Mouse (Mus musculus) frontal cortex, postnatal 14 days (tissue): ENCODE results near the gene Chsy1.
"Not testable (repeated sequence)": the region's sequence is repeated elsewhere in the genome, so short reads cannot be mapped to it uniquely, and the experiment has no call there.

Experiments
- DNase-seq, 2 experiments: peaks; one replicate each; pipeline ENCODE4 v3.0.0; 2022; ENCODE audit warnings: low spot score in 2 of 2

Gene Chsy1

GRCm38 (mm10) chr7:66176929-66177328 lies 67.6 kb downstream of the Chsy1 start:
- no peak for DNase-seq

- no peak for DNase-seq
These were observed 68.8 kb downstream of the Chsy1 start for GRCm38 (mm10) chr7:66178101-66178500.

- DNase-seq: peak; percentile 27 to 62
These were observed 69.8 kb downstream of the Chsy1 start for GRCm38 (mm10) chr7:66179120-66179581.

- DNase-seq: no peak
These were observed 70.4 kb downstream of the Chsy1 start for GRCm38 (mm10) chr7:66179711-66180110.

- DNase-seq: no peak
These were observed 70.9 kb downstream of the Chsy1 start for GRCm38 (mm10) chr7:66180260-66180659.

- DNase-seq: no peak
These were observed 71.5 kb downstream of the Chsy1 start for GRCm38 (mm10) chr7:66180711-66181365.

- no peak for DNase-seq
These were observed 72.9 kb downstream of the Chsy1 start for GRCm38 (mm10) chr7:66182075-66182715.

GRCm38 (mm10) chr7:66183404-66183803 lies 74.1 kb downstream of the Chsy1 start:
- no peak for DNase-seq

GRCm38 (mm10) chr7:66184026-66184425 lies 74.7 kb downstream of the Chsy1 start:
- DNase-seq: no peak

- no peak for DNase-seq
These were observed 76.1 kb downstream of the Chsy1 start for GRCm38 (mm10) chr7:66185370-66185769.

GRCm38 (mm10) chr7:66187581-66188231 lies 78.4 kb downstream of the Chsy1 start:
- DNase-seq: no peak

GRCm38 (mm10) chr7:66190385-66190784 lies 81.1 kb downstream of the Chsy1 start:
- DNase-seq: not testable (repeated sequence)

GRCm38 (mm10) chr7:66194511-66194910 lies 85.2 kb downstream of the Chsy1 start:
- DNase-seq: no peak

GRCm38 (mm10) chr7:66195881-66196280 lies 86.6 kb downstream of the Chsy1 start:
- DNase-seq: no peak

- no peak for DNase-seq
These were observed 87.5 kb downstream of the Chsy1 start for GRCm38 (mm10) chr7:66196609-66197445.

GRCm38 (mm10) chr7:66198416-66198815 lies 89.1 kb downstream of the Chsy1 start:
- no peak for DNase-seq

- DNase-seq: peak in 1 of 2 experiments; percentile 28
These were observed 90.1 kb downstream of the Chsy1 start for GRCm38 (mm10) chr7:66199391-66199831.

- DNase-seq: no peak
These were observed 91.1 kb downstream of the Chsy1 start for GRCm38 (mm10) chr7:66200383-66200782.

GRCm38 (mm10) chr7:66200791-66201450 lies 91.6 kb downstream of the Chsy1 start:
- no peak for DNase-seq

GRCm38 (mm10) chr7:66201657-66202056 lies 92.3 kb downstream of the Chsy1 start:
- DNase-seq: no peak

GRCm38 (mm10) chr7:66209920-66210319 lies 100.6 kb downstream of the Chsy1 start:
- no peak for DNase-seq
